Mouse (Mus musculus): Measurements from ENCODE around the gene Kifc1. TPM values are rescaled to one million over a fixed set of nuclear protein-coding genes. Genes with fewer than 3 reads are reported as not detected.
"Not testable (repeated sequence)": the region's sequence is repeated elsewhere in the genome, so short reads cannot be mapped to it uniquely, and the experiment has no call there.

Gene Kifc1
- total RNA-seq, 2 experiments from 2014 or later, result 3.9 to 7.1 TPM

- DNase-seq (ENCODE audit: extremely low spot score in 1 of 2, low spot score in 2 of 2); intact Hi-C loops (cut with DNase I): not testable (repeated sequence)
Measured at GRCm38 (mm10) chr17:33887802-33888201, 2.7 kb downstream of the Kifc1 start.

- intact Hi-C loops (cut with DNase I); DNase-seq (ENCODE audit: extremely low spot score in 1 of 2, low spot score in 2 of 2): not testable (repeated sequence)
Measured at GRCm38 (mm10) chr17:33884320-33884719, 6.1 kb downstream of the Kifc1 start.

- DNase-seq (ENCODE audit: extremely low spot score in 1 of 2, low spot score in 2 of 2), result peak in 1 of 2 experiments; percentile 48
- intact Hi-C loops (cut with DNase I), result not testable (repeated sequence)
Measured at GRCm38 (mm10) chr17:33875797-33876196, 14.7 kb downstream of the Kifc1 start.

- intact Hi-C loops (cut with DNase I), result no loop called here
- DNase-seq (ENCODE audit: extremely low spot score in 1 of 2, low spot score in 2 of 2), result no peak
Measured at GRCm38 (mm10) chr17:33874411-33874810, 16.1 kb downstream of the Kifc1 start.

GRCm38 (mm10) chr17:33873537-33873936 lies 16.9 kb downstream of the Kifc1 start, which contains the start of gene Gm7029:
Gm7029 (plus strand) TSS chr17:33873837.
- intact Hi-C loops (cut with DNase I); DNase-seq (ENCODE audit: extremely low spot score in 1 of 2, low spot score in 2 of 2): not testable (repeated sequence)

- DNase-seq (ENCODE audit: extremely low spot score in 1 of 2, low spot score in 2 of 2), result peak; percentile 68 to 79
- intact Hi-C loops (cut with DNase I), result no loop called here
Measured at GRCm38 (mm10) chr17:33865330-33866030, 25.0 kb downstream of the Kifc1 start.

- DNase-seq (ENCODE audit: extremely low spot score in 1 of 2, low spot score in 2 of 2), result no peak
- intact Hi-C loops (cut with DNase I), result no loop called here
Measured at GRCm38 (mm10) chr17:33857816-33858215, 32.6 kb downstream of the Kifc1 start.

GRCm38 (mm10) chr17:33851331-33851730 lies 39.1 kb downstream of the Kifc1 start:
- no peak for DNase-seq (ENCODE audit: extremely low spot score in 1 of 2, low spot score in 2 of 2)
- intact Hi-C loops (cut with DNase I), result no loop called here

GRCm38 (mm10) chr17:33848139-33848538 lies 42.3 kb downstream of the Kifc1 start:
- no peak for DNase-seq (ENCODE audit: extremely low spot score in 1 of 2, low spot score in 2 of 2)
- intact Hi-C loops (cut with DNase I), result no loop called here

- no peak for DNase-seq (ENCODE audit: extremely low spot score in 1 of 2, low spot score in 2 of 2)
- intact Hi-C loops (cut with DNase I), result no loop called here
Measured at GRCm38 (mm10) chr17:33844196-33844595, 46.3 kb downstream of the Kifc1 start.

GRCm38 (mm10) chr17:33842966-33843795 lies 47.3 kb downstream of the Kifc1 start, which contains the start of gene Cd320:
Cd320 (plus strand) TSS chr17:33843091.
- DNase-seq (ENCODE audit: extremely low spot score in 1 of 2, low spot score in 2 of 2), result peak; percentile 86 to 94
- intact Hi-C loops (cut with DNase I), result no loop called here

GRCm38 (mm10) chr17:33829561-33829960 lies 60.9 kb downstream of the Kifc1 start:
- DNase-seq (ENCODE audit: extremely low spot score in 1 of 2, low spot score in 2 of 2), result peak in 1 of 2 experiments; percentile 34
- intact Hi-C loops (cut with DNase I), result no loop called here

- intact Hi-C loops (cut with DNase I), result no loop called here
- DNase-seq (ENCODE audit: extremely low spot score in 1 of 2, low spot score in 2 of 2), result peak in 1 of 2 experiments; percentile 86
Measured at GRCm38 (mm10) chr17:33828892-33829291, 61.6 kb downstream of the Kifc1 start.

- intact Hi-C loops (cut with DNase I), result no loop called here
- peak; percentile 71 to 72 for DNase-seq (ENCODE audit: extremely low spot score in 1 of 2, low spot score in 2 of 2)
Measured at GRCm38 (mm10) chr17:33826850-33827249, 63.6 kb downstream of the Kifc1 start.

Small RNA genes lying within 50 kb of the gene (microRNA-seq; reads per million reads assigned to microRNA genes)
- gene Gm27740, result not detected

Other genes starting within 250 kb of the Kifc1 start
- 100 to 1,000 TPM; 113 to 115 TPM for gene Hnrnpm, start 203.8 kb downstream of the Kifc1 start, total RNA-seq (2021)
- gene March2, start 172.0 kb downstream of the Kifc1 start, total RNA-seq (2021), result 10 to 100 TPM; 81.5 to 82.1 TPM
- 100 to 1,000 TPM; 336 to 350 TPM for gene Rab11b, start 130.1 kb downstream of the Kifc1 start, total RNA-seq (2021)
- 1 to 10 TPM; 5.2 to 9.1 TPM for gene Angptl4, start 108.8 kb downstream of the Kifc1 start, total RNA-seq (2021)
- 10 to 100 TPM; 37.9 to 38.2 TPM for gene Kank3, start 80.1 kb downstream of the Kifc1 start, total RNA-seq (2021)
- gene Rps28, start 66.1 kb downstream of the Kifc1 start, total RNA-seq (2021), result 100 to 1,000 TPM; 861 to 875 TPM
- gene Ndufa7, start 66.1 kb downstream of the Kifc1 start, total RNA-seq (2021), result 100 to 1,000 TPM; 225 to 228 TPM
- gene Cd320, start 47.6 kb downstream of the Kifc1 start, total RNA-seq (2021), result 10 to 100 TPM; 24.1 to 26.4 TPM
- not detected for gene Gm7029, start 16.8 kb downstream of the Kifc1 start, total RNA-seq (2021)
- 1 to 10 TPM; 1.2 TPM for gene Platr17, start 14.5 kb upstream of the Kifc1 start, total RNA-seq (2021)
- 10 to 100 TPM; 26.5 to 28.1 TPM for gene Daxx, start 18.8 kb upstream of the Kifc1 start, total RNA-seq (2021)
- gene Tapbp, start 25.2 kb upstream of the Kifc1 start, total RNA-seq (2021), result 10 to 100 TPM; 33.0 to 34.7 TPM
- 10 to 100 TPM; 35.0 to 35.8 TPM for gene Zbtb22, start 25.2 kb upstream of the Kifc1 start, total RNA-seq (2021)
- gene Rgl2, start 38.9 kb upstream of the Kifc1 start, total RNA-seq (2021), result 10 to 100 TPM; 67.1 to 68.4 TPM
- 10 to 100 TPM; 89.2 to 96.1 TPM for gene Pfdn6, start 49.7 kb upstream of the Kifc1 start, total RNA-seq (2021)
- 10 to 100 TPM; 20.5 to 20.9 TPM for gene Wdr46, start 50.0 kb upstream of the Kifc1 start, total RNA-seq (2021)
- gene B3galt4, start 60.8 kb upstream of the Kifc1 start, total RNA-seq (2021), result 1 to 10 TPM; 5.2 to 9.8 TPM
- gene Vps52, start 65.2 kb upstream of the Kifc1 start, total RNA-seq (2021), result 10 to 100 TPM; 71.3 to 77.5 TPM
- 100 to 1,000 TPM; 440 to 443 TPM for gene Rps18, start 65.3 kb upstream of the Kifc1 start, total RNA-seq (2021)
- gene H2-K1, start 109.7 kb upstream of the Kifc1 start, total RNA-seq (2021), result 10 to 100 TPM; 10.6 to 11.8 TPM
- gene Ring1, start 134.0 kb upstream of the Kifc1 start, total RNA-seq (2021), result 10 to 100 TPM; 23.2 to 24.9 TPM
- gene H2-Ke6, start 137.4 kb upstream of the Kifc1 start, total RNA-seq (2021), result 10 to 100 TPM; 29.7 to 32.0 TPM
- gene Slc39a7, start 141.0 kb upstream of the Kifc1 start, total RNA-seq (2021), result 100 to 1,000 TPM in 1 of 2 experiments, 10 to 100 TPM in 1; 90.7 to 101 TPM
- 10 to 100 TPM; 74.8 to 78.7 TPM for gene Rxrb, start 141.2 kb upstream of the Kifc1 start, total RNA-seq (2021)
- 10 to 100 TPM; 12.2 to 14.3 TPM for gene Col11a2, start 148.8 kb upstream of the Kifc1 start, total RNA-seq (2021)
- gene H2-Oa, start 201.7 kb upstream of the Kifc1 start, total RNA-seq (2021), result under 1 TPM in 1 of 2 experiments, not detected in 1; 0.55 TPM
- gene H2-DMa, start 228.9 kb upstream of the Kifc1 start, total RNA-seq (2021), result 10 to 100 TPM; 26.6 to 27.7 TPM
- gene Brd2, start 232.0 kb upstream of the Kifc1 start, total RNA-seq (2021), result 100 to 1,000 TPM; 266 to 271 TPM